Mouse (Mus musculus) G1E (cell line): ENCODE results near the gene Atxn7l1. TPM values are rescaled to one million over a fixed set of nuclear protein-coding genes. Genes with fewer than 3 reads are reported as not detected.

ENCODE experiments used
- ATAC-seq: 2 replicates; pipeline ENCODE4 v1.8.0; 2016; ENCODE audit warnings: mild to moderate bottlenecking; ENCODE audit not compliant: insufficient number of reproducible peaks, poor library complexity, low FRiP score, severe bottlenecking; ENCODE audit errors: extremely low read depth
- DNase-seq: peaks from one replicate; pipeline ENCODE4 v3.0.0; 2012; ENCODE audit warnings: low spot score
- H3K27me3 ChIP-seq: 2 replicates; pipeline ENCODE4 v1.6.1; 2012; ENCODE audit warnings: mild to moderate bottlenecking, low read length, inconsistent platforms; ENCODE audit not compliant: insufficient read depth
- H3K36me3 ChIP-seq: replicated peaks from 2 replicates; pipeline ENCODE3; 2012; ENCODE audit warnings: mild to moderate bottlenecking, inconsistent platforms
- H3K4me1 ChIP-seq: 2 replicates; pipeline ENCODE4 v1.6.1; 2012; ENCODE audit warnings: low read depth, low read length, inconsistent platforms, mixed read lengths; ENCODE audit not compliant: insufficient read depth
- H3K4me3 ChIP-seq: 2 replicates; pipeline ENCODE4 v1.5.1; 2012; ENCODE audit warnings: low read depth, mild to moderate bottlenecking, inconsistent platforms, low read length, moderate library complexity, mixed read lengths
- H3K9me3 ChIP-seq: replicated peaks from 2 replicates; pipeline ENCODE4 v1.6.1; 2012; ENCODE audit warnings: inconsistent platforms
- CTCF ChIP-seq: IDR thresholded peaks from 2 replicates; pipeline ENCODE4 v1.5.1; 2012; ENCODE audit warnings: low read depth, low read length, inconsistent platforms, mixed read lengths
- GATA1 ChIP-seq: IDR thresholded peaks from 2 replicates; pipeline ENCODE4 v1.6.1; 2012; ENCODE audit warnings: borderline replicate concordance, low read length, inconsistent platforms, mixed read lengths
- GATA2 ChIP-seq: IDR thresholded peaks from 2 replicates; pipeline ENCODE4 v1.6.1; 2012; ENCODE audit warnings: low read depth, low read length, inconsistent platforms, borderline replicate concordance
- POLR2AphosphoS5 ChIP-seq: IDR thresholded peaks from 2 replicates; pipeline ENCODE4 v1.6.1; 2012; ENCODE audit warnings: low read depth, low read length, inconsistent platforms; ENCODE audit not compliant: insufficient replicate concordance
- TAL1 ChIP-seq: conservative IDR thresholded peaks from 2 replicates; pipeline ENCODE4 v1.6.1; 2012; ENCODE audit warnings: low read depth, low read length, inconsistent platforms, mixed read lengths
- polyA plus RNA-seq: library from polyadenylated mRNA; stranded (reverse); fragments of >175 nt; gene quantifications from 2 replicates; pipeline ENCODE4 v1.2.3, GENCODE M21; 2012
- total RNA-seq, 2 experiments: library from RNA; stranded (forward) in 1 of 2; stranded (reverse) in 1 of 2; fragments of 200-1000 nt in 1 of 2; fragments of >200 nt in 1 of 2; fragmentation: Nextera tagmentation in 1 of 2; gene quantifications; 2 replicates each; pipeline ENCODE4 v1.2.3; 2014 to 2017

Atxn7l1 gene
- total and polyA plus RNA-seq, 3 experiments: 51.0 to 282 (median 56.6) TPM

- Histone ChIP-seq H3K4me3 (no peak overlapping the region), H3K9me3 (no peaks in the 10 kb centered on the region), H3K27me3 (no peaks in the 10 kb centered on the region), H3K36me3 (peaks cover 53% of the 10 kb centered on the region), H3K4me1 (no peaks in the 10 kb centered on the region; the same call in 1 of the 2 replicates)
- ATAC-seq (no peak), DNase-seq (no peak)
- TF ChIP-seq GATA1 (no peak), POLR2AphosphoS5 (no peak), GATA2 (no peak), TAL1 (no peak), CTCF (no peak)
Observed at GRCm38 (mm10) chr12:33253206-33253605, 105.7 kb downstream of the Atxn7l1 start.

- TF ChIP-seq TAL1 (no peak), GATA2 (no peak), GATA1 (no peak), CTCF (no peak), POLR2AphosphoS5 (no peak)
- H3K4me1 ChIP-seq: no peaks in the 10 kb centered on the region; the same call in 1 of the 2 replicates
- peaks cover 48% of the 10 kb centered on the region for H3K36me3 ChIP-seq
- H3K4me3 ChIP-seq: no peak overlapping the region
- H3K27me3 ChIP-seq: no peaks in the 10 kb centered on the region
- ATAC-seq: no peak
- DNase-seq: no peak
- no peaks in the 10 kb centered on the region for H3K9me3 ChIP-seq
Observed at GRCm38 (mm10) chr12:33255256-33255655, 107.8 kb downstream of the Atxn7l1 start.

GRCm38 (mm10) chr12:33256426-33256825 is 108.9 kb downstream of the Atxn7l1 start:
- ATAC-seq: no peak
- TF ChIP-seq GATA2 (no peak), CTCF (no peak)
- H3K27me3 ChIP-seq: no peaks in the 10 kb centered on the region

GRCm38 (mm10) chr12:33258995-33259529 is 111.6 kb downstream of the Atxn7l1 start:
- Histone ChIP-seq H3K4me1 (no peaks in the 10 kb centered on the region; the same call in 1 of the 2 replicates), H3K4me3 (no peak overlapping the region), H3K36me3 (peaks cover 33% of the 10 kb centered on the region), H3K9me3 (no peaks in the 10 kb centered on the region), H3K27me3 (no peaks in the 10 kb centered on the region)
- DNase-seq: no peak
- ATAC-seq: no peak
- TF ChIP-seq TAL1 (no peak), GATA2 (no peak), POLR2AphosphoS5 (no peak), CTCF (no peak), GATA1 (no peak)

More at GRCm38 (mm10) chr12:33256426-33256825, 108.9 kb downstream of the Atxn7l1 start:
- Histone ChIP-seq H3K4me1 (no peaks in the 10 kb centered on the region; the same call in 1 of the 2 replicates), H3K4me3 (no peak overlapping the region), H3K36me3 (peaks cover 47% of the 10 kb centered on the region), H3K9me3 (no peaks in the 10 kb centered on the region)
- DNase-seq: no peak

- Histone ChIP-seq H3K4me3 (no peak overlapping the region), H3K27me3 (no peaks in the 10 kb centered on the region), H3K36me3 (peaks cover 32% of the 10 kb centered on the region), H3K4me1 (no peaks in the 10 kb centered on the region; the same call in 1 of the 2 replicates), H3K9me3 (no peaks in the 10 kb centered on the region)
- no peak for TF ChIP-seq GATA2
- TF ChIP-seq TAL1: no peak
- TF ChIP-seq POLR2AphosphoS5: no peak
- no peak for TF ChIP-seq GATA1
- no peak for TF ChIP-seq CTCF
- DNase-seq: no peak
- no peak for ATAC-seq
Observed at GRCm38 (mm10) chr12:33260575-33260974, 113.1 kb downstream of the Atxn7l1 start.

GRCm38 (mm10) chr12:33265877-33266276 is 118.4 kb downstream of the Atxn7l1 start:
- Histone ChIP-seq H3K9me3 (0 out of 2 replicates have a peak, but pooled peaks cover 3% of the 10 kb centered on the region), H3K27me3 (no peaks in the 10 kb centered on the region), H3K36me3 (peaks cover 7% of the 10 kb centered on the region), H3K4me1 (no peaks in the 10 kb centered on the region), H3K4me3 (no peak overlapping the region)
- ATAC-seq: no peak
- TF ChIP-seq GATA1 (no peak), TAL1 (no peak), GATA2 (no peak), POLR2AphosphoS5 (no peak), CTCF (no peak)
- DNase-seq: no peak
